Mouse (Mus musculus) olfactory bulb, adult 2 months (tissue): ENCODE results near the gene Ankrd23.

Experiments
- CTCF ChIP-seq: fragments of 200-500 bp; IDR thresholded peaks from 2 replicates; pipeline ENCODE4 v1.5.1; 2012; ENCODE audit warnings: low read depth, mild to moderate bottlenecking, low read length, moderate library complexity; ENCODE audit not compliant: insufficient read depth
- POLR2A ChIP-seq: fragments of 200-500 bp; IDR thresholded peaks from 2 replicates; pipeline ENCODE4 v1.6.1; 2012; ENCODE audit warnings: mild to moderate bottlenecking, low read depth, low read length, moderate library complexity; ENCODE audit not compliant: insufficient read depth

DNA sequence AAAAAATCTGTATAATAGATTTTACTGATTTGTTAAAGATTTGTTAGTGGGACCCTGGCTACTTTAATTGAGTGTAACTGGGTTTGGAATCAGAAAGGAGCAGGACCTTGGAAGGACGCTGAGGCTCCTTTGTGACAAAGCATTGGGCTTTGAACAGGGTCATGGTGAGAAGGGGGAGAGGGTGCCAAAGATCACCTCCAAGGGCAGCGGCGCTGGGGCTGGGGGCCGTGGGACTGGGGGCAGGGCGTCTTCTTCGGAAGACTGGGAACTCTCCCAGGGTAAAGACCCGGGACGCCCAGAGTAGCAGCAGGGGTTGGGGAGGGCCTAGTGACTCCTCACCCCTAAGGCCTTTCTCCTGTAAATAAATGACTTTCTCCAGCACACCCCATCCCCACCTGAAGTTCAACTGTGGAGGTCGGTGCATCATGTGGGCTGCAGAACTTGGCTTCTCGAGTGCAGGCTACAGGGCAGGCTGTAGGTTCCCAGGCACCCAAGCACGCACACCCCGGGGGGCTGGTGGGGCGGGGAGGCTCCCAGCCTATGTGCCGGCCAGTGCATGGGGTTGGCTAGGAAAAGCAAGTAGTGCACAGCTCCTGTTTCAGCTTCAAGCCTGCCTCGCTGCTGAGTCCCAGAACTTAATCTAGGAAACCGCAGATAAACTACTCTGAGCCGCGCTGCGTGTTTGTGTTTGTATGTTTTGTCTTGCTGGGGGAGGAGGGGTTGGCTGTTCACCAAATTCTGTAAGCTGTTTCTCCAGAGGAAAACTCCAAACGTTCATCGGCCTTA is 31.3 kb upstream of the Ankrd23 start:
- TF ChIP-seq POLR2A (no peak), CTCF (no peak)
